Mouse (Mus musculus) ES-Bruce4 (cell line): ENCODE results near the gene Ccdc9.

Experiments used
- CTCF ChIP-seq: IDR thresholded peaks from one replicate; pipeline ENCODE4 v1.8.1; 2011; ENCODE audit warnings: low read depth, low read length
- POLR2A ChIP-seq: IDR thresholded peaks from one replicate; pipeline ENCODE4 v1.8.1; 2011; ENCODE audit warnings: low read length; ENCODE audit not compliant: insufficient read depth

- no peak for TF ChIP-seq POLR2A
- no peak for TF ChIP-seq CTCF
These were observed 27.7 kb upstream of the Ccdc9 start for GRCm38 (mm10) chr7:16314221-16314775.
